Mouse (Mus musculus) c-Kit-positive CD71-negative TER-119-negative erythroid progenitor cells, embryonic 14.5 days (primary cell): ENCODE data around the gene Zfp467.

Source experiments
- DNase-seq: peaks from one replicate; pipeline ENCODE4 v3.0.0-alpha.2; 2013; ENCODE audit warnings: low read depth

Zfp467 gene

GRCm38 (mm10) chr6:48445181-48446101 lies at the start of gene Zfp467:
TSS of gene Zfp467 (minus strand) at chr6:48445825.
- DNase-seq: no peak

GRCm38 (mm10) chr6:48493136-48493730 lies 47.6 kb upstream of the Zfp467 start:
- DNase-seq: no peak

- DNase-seq: no peak
Measured at GRCm38 (mm10) chr6:48491361-48491760, 45.7 kb upstream of the Zfp467 start.

- no peak for DNase-seq
Measured at GRCm38 (mm10) chr6:48489741-48490140, 44.1 kb upstream of the Zfp467 start.

GRCm38 (mm10) chr6:48487747-48488725 lies 42.4 kb upstream of the Zfp467 start:
- peak; percentile 13 for DNase-seq

GRCm38 (mm10) chr6:48482501-48482900 lies 36.9 kb upstream of the Zfp467 start:
- DNase-seq: no peak

- DNase-seq: no peak
Measured at GRCm38 (mm10) chr6:48478446-48478845, 32.8 kb upstream of the Zfp467 start.

- DNase-seq: no peak
Measured at GRCm38 (mm10) chr6:48470739-48471138, 25.1 kb upstream of the Zfp467 start.

- DNase-seq: no peak
Measured at GRCm38 (mm10) chr6:48467490-48467889, 21.9 kb upstream of the Zfp467 start.

GRCm38 (mm10) chr6:48466715-48467114 lies 21.1 kb upstream of the Zfp467 start:
- no peak for DNase-seq

GRCm38 (mm10) chr6:48464966-48465679 lies 19.5 kb upstream of the Zfp467 start:
- no peak for DNase-seq

GRCm38 (mm10) chr6:48452771-48453170 lies 7.1 kb upstream of the Zfp467 start:
- DNase-seq: no peak

- no peak for DNase-seq
Measured at GRCm38 (mm10) chr6:48452151-48452550, 6.5 kb upstream of the Zfp467 start.

- DNase-seq: no peak
Measured at GRCm38 (mm10) chr6:48448527-48448926, 2.9 kb upstream of the Zfp467 start.

- DNase-seq: no peak
Measured at GRCm38 (mm10) chr6:48447929-48448328, 2.3 kb upstream of the Zfp467 start, which contains the start of gene Sspo. TSS of gene Sspo (plus strand) at chr6:48448229.

- DNase-seq: no peak
Measured at GRCm38 (mm10) chr6:48446896-48447295, 1.3 kb upstream of the Zfp467 start.

GRCm38 (mm10) chr6:48446256-48446655 lies 631 bp upstream of the Zfp467 start:
- no peak for DNase-seq

- DNase-seq: peak; percentile 48
Measured at GRCm38 (mm10) chr6:48444310-48445180, 1.1 kb downstream of the Zfp467 start.

GRCm38 (mm10) chr6:48443592-48444309 lies 1.9 kb downstream of the Zfp467 start:
- peak; percentile 81 for DNase-seq
